Mouse (Mus musculus): ENCODE data around the gene Fam19a5.

Gene Fam19a5

GRCm38 (mm10) chr15:87597149-87597548, 53.0 kb downstream of the Fam19a5 start:
- peak; percentile 72 for DNase-seq

- DNase-seq = no peak
These were observed 53.7 kb downstream of the Fam19a5 start for GRCm38 (mm10) chr15:87597766-87598165.

GRCm38 (mm10) chr15:87598636-87599035, 54.5 kb downstream of the Fam19a5 start:
- no peak for DNase-seq

- DNase-seq = peak; percentile 62
These were observed 59.2 kb downstream of the Fam19a5 start for GRCm38 (mm10) chr15:87603316-87603715.

GRCm38 (mm10) chr15:87605504-87606280, 61.6 kb downstream of the Fam19a5 start:
- DNase-seq = peak; percentile 43

- no peak for DNase-seq
These were observed 62.6 kb downstream of the Fam19a5 start for GRCm38 (mm10) chr15:87606702-87607101.

- DNase-seq = no peak
These were observed 65.1 kb downstream of the Fam19a5 start for GRCm38 (mm10) chr15:87609236-87609635.

GRCm38 (mm10) chr15:87623966-87624609, 80.0 kb downstream of the Fam19a5 start:
- DNase-seq = peak; percentile 94

GRCm38 (mm10) chr15:87624610-87625091, 80.6 kb downstream of the Fam19a5 start:
- DNase-seq = peak; percentile 42

- peak; percentile 93 for DNase-seq
These were observed 81.3 kb downstream of the Fam19a5 start for GRCm38 (mm10) chr15:87625236-87626023.

GRCm38 (mm10) chr15:87635272-87635671, 91.2 kb downstream of the Fam19a5 start:
- DNase-seq = no peak

GRCm38 (mm10) chr15:87636407-87636806, 92.3 kb downstream of the Fam19a5 start:
- no peak for DNase-seq

GRCm38 (mm10) chr15:87637234-87637633, 93.1 kb downstream of the Fam19a5 start:
- DNase-seq = no peak

- no peak for DNase-seq
These were observed 94.2 kb downstream of the Fam19a5 start for GRCm38 (mm10) chr15:87638270-87638669.

GRCm38 (mm10) chr15:87646313-87647061, 102.4 kb downstream of the Fam19a5 start:
- DNase-seq = no peak

GRCm38 (mm10) chr15:87649651-87650050, 105.6 kb downstream of the Fam19a5 start:
- no peak for DNase-seq

- DNase-seq = no peak
These were observed 110.5 kb downstream of the Fam19a5 start for GRCm38 (mm10) chr15:87654551-87654950.

GRCm38 (mm10) chr15:87656496-87657155, 112.5 kb downstream of the Fam19a5 start:
- no peak for DNase-seq

- DNase-seq = no peak
These were observed 115.6 kb downstream of the Fam19a5 start for GRCm38 (mm10) chr15:87659729-87660128.

GRCm38 (mm10) chr15:87661954-87662353, 117.9 kb downstream of the Fam19a5 start:
- DNase-seq = no peak

GRCm38 (mm10) chr15:87666041-87666750, 122.1 kb downstream of the Fam19a5 start:
- no peak for DNase-seq
